Mouse (Mus musculus): ENCODE measurements around the gene Ehbp1. TPM values are rescaled to one million over a fixed set of nuclear protein-coding genes. Genes with fewer than 3 reads are reported as not detected.

Gene Ehbp1
- polyA plus RNA-seq, 1 experiment from 2014 or later = 8.6 TPM

DNA sequence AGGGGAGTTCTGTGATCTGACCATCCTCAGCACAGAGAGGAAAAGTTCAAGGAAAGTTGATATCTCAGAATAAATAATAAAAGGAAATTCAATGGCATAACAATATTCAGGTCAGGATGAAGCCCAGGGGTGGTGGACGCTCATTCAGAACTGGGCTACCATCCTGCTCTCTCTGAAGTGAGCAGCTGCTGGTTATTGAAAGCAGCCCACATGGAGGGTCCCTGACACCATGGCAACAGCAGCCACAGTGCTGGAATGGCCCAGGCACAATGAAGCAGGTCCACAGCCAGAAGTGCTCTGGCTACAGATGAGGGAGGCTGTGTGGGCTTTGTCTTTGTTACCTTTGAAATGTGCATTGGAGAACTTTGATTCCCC is 6.4 kb upstream of the Ehbp1 start:
- no peak overlapping the region for H3K4me2 ChIP-seq
- no peak overlapping the region for H3K9ac ChIP-seq
- H3K4me1 ChIP-seq = 0 out of 2 replicates have a peak, but pooled peaks cover 4% of the 10 kb centered on the region
- 0 out of 2 replicates have a peak overlapping the region, but pooled peaks have one; percentile 45 for H3K27ac ChIP-seq
- 67% methylated on average over 1 of the region's 1 CpGs for WGBS
- no peak overlapping the region for H3K4me3 ChIP-seq (replicated peaks)
- ATAC-seq (replicated peaks; ENCODE audit: low FRiP score) = no peak
- H3K27me3 ChIP-seq = no peaks in the 10 kb centered on the region
- no peaks in the 10 kb centered on the region for H3K9me3 ChIP-seq (replicated peaks)
- H3K36me3 ChIP-seq = no peaks in the 10 kb centered on the region

DNA sequence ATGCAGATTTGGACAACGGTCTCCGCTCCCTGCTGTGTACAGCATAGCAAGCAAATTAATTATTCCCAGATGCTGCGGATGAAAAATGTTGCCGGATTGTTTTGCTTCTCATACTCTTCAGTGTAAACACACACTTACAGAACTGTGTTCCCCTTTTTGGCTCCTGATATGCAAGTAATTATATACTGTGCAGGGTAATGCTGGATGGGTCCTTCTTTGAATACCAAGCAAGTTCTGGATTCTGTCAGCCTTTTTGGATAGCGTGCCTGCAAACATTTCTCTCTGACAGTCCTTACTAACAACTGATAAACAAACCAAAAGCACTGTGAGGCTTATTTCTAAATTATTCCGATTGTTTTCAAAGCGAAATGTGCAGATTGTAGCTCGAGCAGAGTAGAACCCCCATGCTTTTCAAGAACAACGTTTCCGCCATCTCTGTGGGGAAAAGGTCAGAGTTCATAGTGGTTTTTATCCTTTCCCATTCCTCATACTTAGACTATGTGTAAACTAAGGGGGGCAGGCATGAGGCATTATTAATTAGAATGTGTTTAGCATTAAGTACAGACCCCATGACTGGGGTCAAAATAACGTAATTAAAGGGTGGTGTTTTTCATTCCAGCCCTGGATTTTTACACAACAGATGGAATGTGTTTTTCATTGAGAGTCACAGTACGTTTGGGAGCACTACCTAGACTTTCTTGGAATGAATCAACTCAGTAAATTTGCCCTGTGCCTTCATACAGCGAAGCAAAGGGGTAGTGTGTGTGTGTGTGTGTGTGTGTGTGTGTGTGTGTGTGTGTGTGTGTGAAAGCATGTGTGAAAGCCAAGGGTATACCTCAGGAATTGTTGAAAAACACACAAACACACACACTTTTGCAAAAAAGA is 5.8 kb upstream of the Ehbp1 start:
- H3K27me3 ChIP-seq = no peaks in the 10 kb centered on the region
- H3K4me1 ChIP-seq = 0 out of 2 replicates have a peak, but pooled peaks cover 4% of the 10 kb centered on the region
- ATAC-seq (replicated peaks; ENCODE audit: low FRiP score) = 0 out of 2 replicates have a peak, but pooled peaks have one; percentile 25
- H3K9ac ChIP-seq = no peak overlapping the region
- WGBS = 57% methylated on average over 13 of the region's 13 CpGs
- no peaks in the 10 kb centered on the region for H3K36me3 ChIP-seq
- H3K27ac ChIP-seq = peak overlapping the region; percentile 45; the same call in 1 of the 2 replicates
- no peaks in the 10 kb centered on the region for H3K9me3 ChIP-seq (replicated peaks)
- no peak overlapping the region for H3K4me2 ChIP-seq
- H3K4me3 ChIP-seq (replicated peaks) = no peak overlapping the region

DNA sequence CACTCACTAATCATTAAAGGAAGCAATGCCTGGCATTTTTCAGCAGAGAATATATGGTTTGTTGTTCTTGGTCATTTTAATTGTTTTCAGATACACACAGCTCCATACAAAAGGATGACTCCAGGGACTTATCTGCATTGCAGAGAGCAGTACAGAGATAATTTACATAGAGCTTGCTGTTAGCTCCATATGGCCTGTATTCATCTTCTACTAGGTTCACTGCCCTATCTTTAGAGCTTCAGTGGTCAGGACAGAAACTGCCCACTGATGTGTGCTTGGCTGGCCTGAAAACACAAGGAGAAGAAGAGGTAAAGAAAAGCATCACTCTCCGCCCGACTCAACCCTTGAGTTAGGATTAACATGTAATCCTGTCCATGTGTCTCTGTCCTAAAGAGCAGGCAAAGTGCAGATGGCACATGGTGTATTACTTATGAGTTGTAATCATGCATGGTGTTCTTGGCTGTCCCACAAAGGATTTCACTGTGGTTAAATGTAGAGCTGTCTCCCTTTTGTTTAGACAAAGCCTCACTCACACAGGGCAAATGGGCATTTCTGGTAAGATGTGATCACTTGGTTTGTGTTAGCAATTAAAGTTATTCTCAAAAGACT is 14.7 kb downstream of the Ehbp1 start:
- Histone ChIP-seq H3K4me2 (no peak overlapping the region), H3K4me3 (replicated peaks) (no peak overlapping the region), H3K27ac (no peak overlapping the region), H3K27me3 (no peaks in the 10 kb centered on the region), H3K9me3 (replicated peaks) (no peaks in the 10 kb centered on the region), H3K9ac (no peak overlapping the region), H3K36me3 (no peaks in the 10 kb centered on the region), H3K4me1 (no peaks in the 10 kb centered on the region)
- ATAC-seq (replicated peaks; ENCODE audit: low FRiP score) = no peak
- 86% methylated on average over 2 of the region's 2 CpGs for WGBS

DNA sequence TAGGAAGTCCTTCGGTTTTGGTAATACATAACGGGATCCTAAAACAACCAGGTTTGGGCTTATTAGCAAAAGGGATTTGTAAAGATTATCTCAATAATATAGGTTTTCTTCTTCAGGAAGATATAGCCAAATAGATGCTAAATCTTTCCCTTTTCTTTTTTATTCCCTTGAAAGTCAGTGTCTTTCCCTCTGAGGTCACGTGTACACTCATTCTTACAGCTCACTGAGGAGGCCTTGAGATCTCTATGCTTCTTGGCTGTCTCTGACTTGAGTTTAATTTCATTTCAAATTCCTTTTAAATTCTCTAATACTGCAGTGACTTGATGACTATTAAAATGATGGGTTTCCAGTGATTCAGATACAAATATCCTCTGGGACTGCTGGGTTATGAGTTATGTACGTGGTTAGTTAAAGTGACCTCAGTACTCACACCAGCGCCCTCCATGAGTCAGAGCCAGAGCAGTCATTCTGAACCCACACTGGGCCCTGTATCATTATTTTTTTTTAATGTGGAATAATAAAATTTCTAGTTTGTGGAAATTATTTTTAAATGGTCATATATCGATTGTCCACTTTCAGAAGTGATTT is 24.2 kb downstream of the Ehbp1 start:
- Histone ChIP-seq H3K9ac (no peak overlapping the region), H3K27ac (no peak overlapping the region), H3K4me2 (no peak overlapping the region), H3K4me3 (replicated peaks) (no peak overlapping the region), H3K4me1 (no peaks in the 10 kb centered on the region), H3K9me3 (replicated peaks) (no peaks in the 10 kb centered on the region), H3K27me3 (no peaks in the 10 kb centered on the region), H3K36me3 (no peaks in the 10 kb centered on the region)
- 85% methylated on average over 6 of the region's 6 CpGs for WGBS
- ATAC-seq (replicated peaks; ENCODE audit: low FRiP score) = no peak

DNA sequence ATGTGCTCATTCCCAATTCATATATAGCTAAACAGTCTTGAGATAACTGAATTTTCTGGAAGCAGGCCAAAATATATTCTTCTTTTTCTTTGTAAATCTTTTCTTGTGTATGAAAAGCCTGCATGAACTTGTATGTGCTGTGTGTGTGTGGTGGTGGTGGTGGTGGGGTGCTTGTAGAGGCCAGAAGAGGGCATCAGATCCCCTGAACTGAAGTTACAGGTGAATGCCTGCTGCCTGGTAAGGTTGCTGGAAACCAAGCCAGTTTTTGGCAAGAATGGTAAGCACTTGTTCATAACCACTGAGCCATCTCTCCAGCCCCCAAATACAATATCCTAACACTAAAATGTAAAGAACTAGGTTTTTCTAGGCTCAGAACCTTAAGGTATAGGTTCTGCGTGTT is 26.3 kb downstream of the Ehbp1 start:
- Histone ChIP-seq H3K27ac (no peak overlapping the region), H3K9me3 (replicated peaks) (no peaks in the 10 kb centered on the region), H3K36me3 (no peaks in the 10 kb centered on the region), H3K4me1 (no peaks in the 10 kb centered on the region), H3K4me3 (replicated peaks) (no peak overlapping the region), H3K9ac (no peak overlapping the region), H3K4me2 (no peak overlapping the region), H3K27me3 (no peaks in the 10 kb centered on the region)
- 94% methylated on average over 1 of the region's 1 CpGs for WGBS
- no peak for ATAC-seq (replicated peaks; ENCODE audit: low FRiP score)

DNA sequence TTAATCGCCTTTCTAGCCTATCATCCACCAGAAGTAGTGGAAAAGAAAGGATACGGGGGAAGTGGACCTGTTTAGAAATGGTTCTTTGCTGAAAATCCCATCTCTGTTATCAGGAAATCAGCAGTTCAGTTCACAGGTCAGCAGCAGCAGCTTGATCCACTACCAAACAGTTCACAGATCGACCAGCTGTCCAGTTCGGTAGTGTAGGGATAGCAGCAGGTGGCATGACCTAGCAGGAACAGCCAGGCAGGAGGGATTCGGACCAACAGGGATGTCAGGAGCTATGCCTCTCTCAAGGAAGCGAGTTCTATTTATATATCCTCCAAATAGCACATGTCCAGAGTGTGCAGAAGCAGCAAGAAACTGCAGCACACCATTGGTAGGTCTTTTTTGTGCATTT is 40.9 kb downstream of the Ehbp1 start:
- Histone ChIP-seq H3K27ac (no peak overlapping the region), H3K9me3 (replicated peaks) (no peaks in the 10 kb centered on the region), H3K36me3 (no peaks in the 10 kb centered on the region), H3K4me2 (no peak overlapping the region), H3K4me3 (replicated peaks) (no peak overlapping the region), H3K27me3 (no peaks in the 10 kb centered on the region), H3K9ac (no peak overlapping the region), H3K4me1 (no peaks in the 10 kb centered on the region)
- 69% methylated on average over 6 of the region's 6 CpGs for WGBS
- no peak for ATAC-seq (replicated peaks; ENCODE audit: low FRiP score)

DNA sequence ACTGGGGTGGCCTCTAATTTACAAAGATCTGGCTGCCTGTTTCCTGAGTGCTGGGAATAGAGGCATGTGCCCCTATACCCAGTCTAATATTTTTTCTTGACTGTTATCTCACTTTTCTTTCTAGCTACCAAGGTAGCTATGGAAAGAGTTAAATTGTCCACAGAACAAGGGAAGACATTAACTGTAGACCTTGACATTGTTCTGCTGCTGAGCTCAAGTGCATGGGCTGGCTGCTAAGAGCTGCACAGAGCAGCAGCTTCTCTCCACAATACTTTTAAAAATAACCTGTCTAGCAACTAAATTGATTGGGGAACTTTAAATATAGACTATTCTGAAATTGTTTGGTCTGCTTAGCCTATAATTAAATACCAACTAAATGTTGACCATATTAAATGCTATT is 52.9 kb downstream of the Ehbp1 start:
- Histone ChIP-seq H3K36me3 (no peaks in the 10 kb centered on the region), H3K4me1 (peaks cover 18% of the 10 kb centered on the region), H3K4me2 (no peak overlapping the region), H3K9me3 (replicated peaks) (no peaks in the 10 kb centered on the region), H3K4me3 (replicated peaks) (no peak overlapping the region), H3K9ac (no peak overlapping the region), H3K27ac (no peak overlapping the region), H3K27me3 (no peaks in the 10 kb centered on the region)
- ATAC-seq (replicated peaks; ENCODE audit: low FRiP score) = no peak

DNA sequence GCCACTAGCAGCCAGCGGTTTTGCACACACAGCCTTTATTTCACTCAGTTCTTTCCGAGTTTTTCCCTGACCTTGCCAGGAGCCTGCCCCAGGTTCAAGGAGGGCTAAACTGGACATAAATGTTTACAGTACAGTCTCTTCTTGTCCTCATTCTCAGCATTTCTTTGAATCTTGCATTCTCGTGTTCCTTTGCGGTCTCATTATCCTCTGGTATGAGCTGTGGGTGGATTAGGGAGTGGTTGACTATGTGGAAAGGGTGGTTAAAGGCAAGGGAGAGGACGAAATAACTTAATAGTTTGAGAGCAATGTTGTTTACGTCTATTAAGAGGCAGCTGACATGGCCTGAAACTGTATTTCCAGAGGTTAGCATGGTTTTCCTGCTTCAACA is 54.6 kb downstream of the Ehbp1 start:
- peak overlapping the region; percentile 84 for H3K4me3 ChIP-seq (replicated peaks)
- no peaks in the 10 kb centered on the region for H3K27me3 ChIP-seq
- ATAC-seq (replicated peaks; ENCODE audit: low FRiP score) = no peak
- H3K9ac ChIP-seq = peak overlapping the region; percentile 71
- peak overlapping the region; percentile 85 for H3K4me2 ChIP-seq
- no peaks in the 10 kb centered on the region for H3K9me3 ChIP-seq (replicated peaks)
- no peaks in the 10 kb centered on the region for H3K36me3 ChIP-seq
- WGBS = under 1% methylated on average over 6 of the region's 6 CpGs
- peak overlapping the region; percentile 96 for H3K27ac ChIP-seq
- peaks cover 18% of the 10 kb centered on the region for H3K4me1 ChIP-seq

DNA sequence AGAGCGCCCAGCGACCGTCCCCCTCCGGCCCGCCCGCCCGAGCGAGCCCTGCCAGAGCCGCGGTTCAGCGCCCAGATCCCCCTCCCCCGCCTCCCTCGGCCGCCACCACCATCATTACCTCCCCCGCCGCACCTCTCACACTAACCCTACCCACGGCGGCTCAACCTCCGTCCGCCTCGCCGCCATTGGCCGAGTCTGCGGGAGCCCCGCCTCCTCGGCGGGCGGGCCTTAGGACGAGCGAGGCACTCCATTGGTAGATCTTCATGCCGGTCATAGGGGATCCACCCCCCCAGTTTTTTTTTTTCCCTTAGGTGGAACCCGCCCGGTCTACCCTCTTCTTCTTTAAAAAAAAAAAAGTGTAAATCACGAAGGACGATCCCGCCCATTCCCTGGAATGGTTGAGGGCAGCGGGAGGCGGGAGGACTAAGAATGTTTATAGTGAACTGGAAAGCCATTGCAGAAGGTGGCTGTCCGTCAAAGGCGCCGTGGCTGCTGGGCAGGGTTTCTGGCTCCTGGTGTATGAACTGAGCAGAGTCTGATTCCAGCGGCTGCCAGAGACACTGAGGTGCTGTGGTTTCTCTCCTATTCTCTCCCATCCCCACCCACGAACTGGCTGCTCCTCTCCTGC is 55.1 kb downstream of the Ehbp1 start:
- WGBS = under 1% methylated on average over 40 of the region's 43 CpGs
- Histone ChIP-seq H3K9ac (peak overlapping the region; percentile 81), H3K4me2 (peak overlapping the region; percentile 85)

DNA sequence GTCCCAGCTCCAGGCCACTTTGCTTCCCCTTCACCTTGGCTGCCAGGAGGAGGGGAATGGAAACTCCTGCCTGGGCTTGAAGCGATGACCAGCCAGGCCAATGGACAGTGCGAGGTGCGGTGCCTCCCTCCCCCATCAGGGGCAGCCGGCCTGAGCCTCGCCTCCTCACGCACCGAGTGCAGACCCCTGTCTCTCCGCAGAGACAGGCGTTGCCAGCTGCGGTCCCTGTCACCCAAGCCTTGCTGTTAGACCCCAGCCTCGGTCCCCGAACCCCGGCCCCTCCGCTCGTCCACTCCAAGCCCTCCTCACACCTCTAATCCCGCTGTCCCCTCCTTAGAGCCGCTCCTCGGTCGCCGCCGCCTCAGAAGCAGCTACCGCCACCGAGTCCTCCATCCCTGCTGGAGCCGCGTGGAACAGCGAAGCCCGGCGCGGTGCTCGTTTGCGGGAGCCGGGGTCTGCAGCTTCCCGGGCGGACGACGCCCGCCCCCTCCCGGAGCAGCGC is 55.7 kb downstream of the Ehbp1 start:
- H3K9me3 ChIP-seq (replicated peaks) = no peaks in the 10 kb centered on the region
- ATAC-seq (replicated peaks; ENCODE audit: low FRiP score) = peak; percentile 77
- peaks cover 18% of the 10 kb centered on the region for H3K4me1 ChIP-seq
- peak overlapping the region; percentile 93 for H3K27ac ChIP-seq
- peak overlapping the region; percentile 85 for H3K4me2 ChIP-seq
- H3K4me3 ChIP-seq (replicated peaks) = peak overlapping the region; percentile 84
- peaks cover 10% of the 10 kb centered on the region; the same call in 1 of the 2 replicates for H3K36me3 ChIP-seq
- H3K9ac ChIP-seq = peak overlapping the region; percentile 81
- H3K27me3 ChIP-seq = no peaks in the 10 kb centered on the region
- WGBS = under 1% methylated on average over 39 of the region's 39 CpGs

More for the DNA sequence above, 55.1 kb downstream of the Ehbp1 start:
- Histone ChIP-seq H3K9me3 (replicated peaks) (no peaks in the 10 kb centered on the region), H3K27me3 (no peaks in the 10 kb centered on the region), H3K27ac (peak overlapping the region; percentile 96), H3K4me1 (peaks cover 18% of the 10 kb centered on the region), H3K36me3 (peaks cover 5% of the 10 kb centered on the region; the same call in 1 of the 2 replicates), H3K4me3 (replicated peaks) (peak overlapping the region; percentile 84)
- ATAC-seq (replicated peaks; ENCODE audit: low FRiP score) = peak; percentile 99

DNA sequence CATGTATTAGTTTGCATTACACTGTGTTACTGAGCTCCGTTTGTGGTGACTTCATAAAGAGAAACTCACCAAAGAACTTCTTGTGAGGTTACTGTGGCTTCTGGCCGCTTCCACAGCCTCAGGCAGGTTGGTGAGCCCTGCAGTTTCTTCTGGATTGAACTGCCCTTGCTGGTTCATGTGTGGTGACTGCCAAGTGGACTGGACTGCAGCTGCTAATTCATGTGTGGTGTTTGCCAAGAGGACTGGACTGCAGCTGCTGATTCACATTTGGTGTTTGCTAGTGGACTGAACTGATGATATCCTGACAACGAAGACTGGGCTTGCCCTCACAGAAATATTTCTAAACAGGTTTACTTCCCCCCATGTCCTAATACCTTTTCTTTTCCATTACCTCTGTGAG is 65.4 kb downstream of the Ehbp1 start:
- H3K4me2 ChIP-seq = no peak overlapping the region
- no peaks in the 10 kb centered on the region for H3K4me1 ChIP-seq
- WGBS = 95% methylated on average over 3 of the region's 3 CpGs

More for the DNA sequence above, 65.4 kb downstream of the Ehbp1 start:
- ATAC-seq (replicated peaks; ENCODE audit: low FRiP score) = no peak
- H3K9ac ChIP-seq = no peak overlapping the region
- no peak overlapping the region for H3K4me3 ChIP-seq (replicated peaks)
- no peak overlapping the region for H3K27ac ChIP-seq
- H3K9me3 ChIP-seq (replicated peaks) = no peaks in the 10 kb centered on the region; the same call in 1 of the 2 replicates
- H3K36me3 ChIP-seq = peaks cover 29% of the 10 kb centered on the region
- H3K27me3 ChIP-seq = no peaks in the 10 kb centered on the region
